Comparison of ENCODE assay signal across 28 mouse cellular contexts in genomic region chr8:10565231-10566029, GRCm38 (mm10).
A peak's percentile ranks its signal among the peaks of the same experiment; 100 is the strongest.
DNase-seq lines count a peak whose midpoint lies in the region; ATAC-seq and TF ChIP-seq lines count a peak whose summit lies in the region.
"Had no signal": no experiment of that assay in that cellular context is flagged by ENCODE, and none has a peak within 500 bp of the region (broad histone marks: within the 10 kb centered on the region; RNA-seq: fewer than 3 reads in every experiment).

No protein-coding gene starts in this region.

- H3K9ac ChIP-seq in forebrain, embryonic 14.5 days (ENCODE audit: low read length), result no peak overlapping the region
- H3K9ac ChIP-seq in forebrain, embryonic 16.5 days (replicated peaks; ENCODE audit: low read depth, low read length), result no peak overlapping the region
- H3K9ac ChIP-seq in midbrain, embryonic 11.5 days (ENCODE audit: low read length), result no peak overlapping the region
- no peak overlapping the region for H3K9ac ChIP-seq in midbrain, embryonic 13.5 days (replicated peaks)
- H3K9ac ChIP-seq: forebrain, embryonic 13.5 days; heart, embryonic 13.5 days had no signal

- H3K36me3 ChIP-seq in forebrain, embryonic 14.5 days (ENCODE audit: control insufficient read depth, insufficient read depth, low read length), result no peaks in the 10 kb centered on the region
- H3K36me3 ChIP-seq in forebrain, embryonic 16.5 days (ENCODE audit: control insufficient read depth, insufficient read depth), result no peaks in the 10 kb centered on the region
- no peaks in the 10 kb centered on the region for H3K36me3 ChIP-seq in midbrain, embryonic 11.5 days (ENCODE audit: control insufficient read depth, insufficient read depth, low read length)
- peaks cover 5% of the 10 kb centered on the region for H3K36me3 ChIP-seq in midbrain, embryonic 13.5 days
- H3K36me3 ChIP-seq: heart, embryonic 13.5 days; limb, embryonic 10.5 days had no signal

- no peak for TF ChIP-seq CTCF in layer of hippocampus, adult 2 months (conservative IDR thresholded peaks at IDR 0.05)

- no peak overlapping the region for H3K4me3 ChIP-seq in forebrain, embryonic 14.5 days (ENCODE audit: low read depth, low read length)
- no peak overlapping the region for H3K4me3 ChIP-seq in forebrain, embryonic 16.5 days (replicated peaks; ENCODE audit: low read length)
- no peak overlapping the region for H3K4me3 ChIP-seq in midbrain, embryonic 11.5 days (ENCODE audit: low read depth, low read length)
- no peak overlapping the region for H3K4me3 ChIP-seq in midbrain, embryonic 13.5 days (replicated peaks)
- H3K4me3 ChIP-seq in layer of hippocampus, adult 2 months, result no peak overlapping the region
- H3K4me3 ChIP-seq: erythroblast, embryonic 14.5 days; forebrain, embryonic 13.5 days; gastrocnemius, adult 2 months; heart, embryonic 13.5 days; hindbrain, embryonic 10.5 days; left cerebral cortex, adult 2 months; limb, embryonic 10.5 days had no signal

- WGBS in forebrain, embryonic 14.5 days, result 73% methylated on average over 11 of the region's 11 CpGs
- 69% methylated on average over 11 of the region's 11 CpGs for WGBS in forebrain, embryonic 16.5 days
- 76% methylated on average over 11 of the region's 11 CpGs for WGBS in midbrain, embryonic 11.5 days
- WGBS in midbrain, embryonic 13.5 days, result 73% methylated on average over 11 of the region's 11 CpGs

- no peaks in the 10 kb centered on the region for H3K4me1 ChIP-seq in forebrain, embryonic 14.5 days (ENCODE audit: control insufficient read depth, insufficient read depth, low read length)
- H3K4me1 ChIP-seq in forebrain, embryonic 16.5 days (replicated peaks; ENCODE audit: control insufficient read depth, insufficient read depth, low read length), result peaks cover 5% of the 10 kb centered on the region; the same call in 1 of the 2 replicates
- peaks cover 4% of the 10 kb centered on the region; the same call in 1 of the 2 replicates for H3K4me1 ChIP-seq in midbrain, embryonic 11.5 days (ENCODE audit: control insufficient read depth, insufficient read depth, low read length)
- peaks cover 12% of the 10 kb centered on the region for H3K4me1 ChIP-seq in midbrain, embryonic 13.5 days (replicated peaks)
- H3K4me1 ChIP-seq: limb, embryonic 10.5 days had no signal

- peak; percentile 24 for DNase-seq in forebrain, embryonic 14.5 days (ENCODE audit: low spot score)
- peak; percentile 76 for DNase-seq in midbrain, embryonic 11.5 days (ENCODE audit: low spot score, missing footprints)
- DNase-seq in brain, adult 2 months (ENCODE audit: low read depth, low spot score), result peak; percentile 35
- DNase-seq in layer of hippocampus, adult 2 months (ENCODE audit: low spot score in 2 of 2), result no peak
- DNase-seq in adrenal gland, postnatal 36 days, result no peak
- DNase-seq: cerebellum, adult 11 months; cerebellum, postnatal 14 days; gastrocnemius, adult 2 months; heart, adult 11 months; kidney, postnatal 36 days; layer of hippocampus, adult 9-11 months; lung, adult 18-20 months; right cerebral cortex, adult 18-20 months; thymus, postnatal 14 days had no signal

- H3K27me3 ChIP-seq in forebrain, embryonic 14.5 days (replicated peaks; ENCODE audit: control insufficient read depth, insufficient read depth, low read length), result no peaks in the 10 kb centered on the region
- H3K27me3 ChIP-seq in forebrain, embryonic 16.5 days (replicated peaks; ENCODE audit: control insufficient read depth, insufficient read depth, low read length), result no peaks in the 10 kb centered on the region
- no peaks in the 10 kb centered on the region for H3K27me3 ChIP-seq in midbrain, embryonic 11.5 days (ENCODE audit: control insufficient read depth, insufficient read depth, low read length)
- 0 out of 2 replicates have a peak, but pooled peaks cover 4% of the 10 kb centered on the region for H3K27me3 ChIP-seq in midbrain, embryonic 13.5 days
- H3K27me3 ChIP-seq: CH12.LX had no signal

- H3K27ac ChIP-seq in forebrain, embryonic 14.5 days (ENCODE audit: low read depth, low read length), result no peak overlapping the region
- H3K27ac ChIP-seq in forebrain, embryonic 16.5 days (ENCODE audit: low read length), result no peak overlapping the region
- H3K27ac ChIP-seq in midbrain, embryonic 11.5 days (ENCODE audit: low read depth, low read length), result no peak overlapping the region
- H3K27ac ChIP-seq in midbrain, embryonic 13.5 days, result no peak overlapping the region
- no peak overlapping the region for H3K27ac ChIP-seq in layer of hippocampus, adult 2 months
- H3K27ac ChIP-seq: forebrain, embryonic 13.5 days; gastrocnemius, adult 2 months; heart, embryonic 13.5 days; hindbrain, embryonic 10.5 days; left cerebral cortex, adult 2 months; limb, embryonic 10.5 days; macrophage had no signal

- H3K9me3 ChIP-seq in forebrain, embryonic 14.5 days (replicated peaks; ENCODE audit: control insufficient read depth, low read length), result no peaks in the 10 kb centered on the region
- H3K9me3 ChIP-seq in forebrain, embryonic 16.5 days (ENCODE audit: control insufficient read depth, low read length), result no peaks in the 10 kb centered on the region
- no peaks in the 10 kb centered on the region for H3K9me3 ChIP-seq in midbrain, embryonic 11.5 days (ENCODE audit: control insufficient read depth, low read length)
- no peaks in the 10 kb centered on the region for H3K9me3 ChIP-seq in midbrain, embryonic 13.5 days
- H3K9me3 ChIP-seq: forebrain, embryonic 13.5 days; heart, embryonic 13.5 days; hindbrain, embryonic 10.5 days; limb, embryonic 10.5 days had no signal

- no peak for ATAC-seq in forebrain, embryonic 14.5 days
- no peak for ATAC-seq in forebrain, embryonic 16.5 days
- ATAC-seq in midbrain, embryonic 11.5 days (ENCODE audit: low FRiP score), result no peak
- no peak for ATAC-seq in midbrain, embryonic 13.5 days
- peak; percentile 36 for ATAC-seq in megakaryocyte, adult 5-6 weeks (ENCODE audit: poor library complexity, severe bottlenecking)
- ATAC-seq: forebrain, embryonic 13.5 days; inflammation-experienced regulatory T-cells, adult 6 months; midbrain, embryonic 16.5 days had no signal

- no peak overlapping the region for H3K4me2 ChIP-seq in forebrain, embryonic 14.5 days (ENCODE audit: low read length)
- no peak overlapping the region for H3K4me2 ChIP-seq in forebrain, embryonic 16.5 days (ENCODE audit: low read length)
- no peak overlapping the region for H3K4me2 ChIP-seq in midbrain, embryonic 11.5 days
- H3K4me2 ChIP-seq in midbrain, embryonic 13.5 days (replicated peaks), result no peak overlapping the region
- H3K4me2 ChIP-seq: forebrain, embryonic 13.5 days; heart, embryonic 13.5 days; liver, embryonic 11.5 days had no signal

Comparison
In these comparisons a context has a peak if more than half of its experiments do, and no peak if none do; other contexts are left out.
1. DNase-seq: peak in forebrain, embryonic 14.5 days (single experiment), midbrain, embryonic 11.5 days (single experiment) and brain, adult 2 months (single experiment); none in layer of hippocampus, adult 2 months (0 of 2) and adrenal gland, postnatal 36 days (0 of 2).